Mouse (Mus musculus) embryonic facial prominence, embryonic 10.5 days (tissue): ENCODE measurements around the gene Slc22a26. TPM values are rescaled to one million over a fixed set of nuclear protein-coding genes. Genes with fewer than 3 reads are reported as not detected.
"Not testable (repeated sequence)": the region's sequence is repeated elsewhere in the genome, so short reads cannot be mapped to it uniquely, and the experiment has no call there.

Experiments used
- DNase-seq: peaks from one replicate; pipeline ENCODE4 v3.0.0-alpha.2; 2017; ENCODE audit warnings: low spot score
- H3K27ac ChIP-seq: fragments of 300-500 bp; sonication (generic); replicated peaks from 2 replicates; pipeline ENCODE4 v1.5.1; 2016; ENCODE audit warnings: mild to moderate bottlenecking
- H3K27me3 ChIP-seq: fragments of 300-500 bp; sonication (generic); replicated peaks from 2 replicates; pipeline ENCODE4 v1.6.1; 2016; ENCODE audit warnings: low read depth, mild to moderate bottlenecking; ENCODE audit not compliant: poor library complexity, severe bottlenecking
- H3K36me3 ChIP-seq: fragments of 300-500 bp; sonication (generic); replicated peaks from 2 replicates; pipeline ENCODE4 v1.6.1; 2016; ENCODE audit warnings: mild to moderate bottlenecking, moderate library complexity
- H3K4me1 ChIP-seq: fragments of 300-500 bp; sonication (generic); 2 replicates; pipeline ENCODE4 v1.6.1; 2016
- H3K4me3 ChIP-seq: fragments of 300-500 bp; sonication (generic); 2 replicates; pipeline ENCODE4 v1.5.1; 2016; ENCODE audit warnings: mild to moderate bottlenecking, moderate library complexity
- H3K9me3 ChIP-seq: fragments of 300-500 bp; sonication (generic); 2 replicates; pipeline ENCODE4 v1.6.1; 2016; ENCODE audit warnings: mild to moderate bottlenecking
- WGBS: fragments of 180-500 bp; shearing (Covaris S2); methylation state at CpG from one replicate; pipeline ENCODE4 v1.1.7; 2016; 5-methylcytosine and 5-hydroxymethylcytosine counted together
- polyA plus RNA-seq: library from polyadenylated mRNA; unstranded; fragments of >200 nt; fragmentation: Nextera tagmentation; extraction: Ambion mirVana; gene quantifications from 2 replicates; pipeline ENCODE4 v1.2.1, GENCODE M21; 2016

The Slc22a26 gene
- polyA plus RNA-seq = not detected in 2 replicates

DNA sequence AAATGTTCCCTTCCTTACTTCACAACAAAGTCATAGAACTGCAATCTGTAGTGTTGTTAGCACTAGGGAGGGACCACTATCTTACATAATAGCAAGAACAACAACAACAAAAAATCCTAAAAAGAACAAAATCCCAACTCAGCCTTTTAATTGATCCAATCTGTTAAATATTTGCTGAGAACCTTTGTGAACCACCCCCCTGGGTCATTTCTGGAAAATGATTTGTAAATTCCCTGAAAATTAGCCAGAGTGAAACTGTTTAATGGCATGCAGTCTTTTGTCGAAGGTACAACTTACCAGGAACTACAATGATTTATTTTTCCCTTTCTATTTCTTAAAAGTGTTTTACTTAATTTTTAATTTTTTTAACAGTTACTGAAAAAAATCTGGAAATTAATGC lies at the start of gene Slc22a26:
Gene Slc22a26, minus strand, starts transcription at position 97 of the 400 bp plus-strand sequence.
- Histone ChIP-seq H3K27ac (no peak within 1 kb of the TSS), H3K4me1 (no peaks in the 10 kb centered on the region), H3K9me3 (peaks cover 6% of the 10 kb centered on the region; the same call in 1 of the 2 replicates), H3K36me3 (no peaks in the 10 kb centered on the region), H3K27me3 (no peaks in the 10 kb centered on the region), H3K4me3 (no peak within 1 kb of the TSS)
- DNase-seq = no peak
- WGBS = 81% methylated on average over 1 of the region's 1 CpGs

DNA sequence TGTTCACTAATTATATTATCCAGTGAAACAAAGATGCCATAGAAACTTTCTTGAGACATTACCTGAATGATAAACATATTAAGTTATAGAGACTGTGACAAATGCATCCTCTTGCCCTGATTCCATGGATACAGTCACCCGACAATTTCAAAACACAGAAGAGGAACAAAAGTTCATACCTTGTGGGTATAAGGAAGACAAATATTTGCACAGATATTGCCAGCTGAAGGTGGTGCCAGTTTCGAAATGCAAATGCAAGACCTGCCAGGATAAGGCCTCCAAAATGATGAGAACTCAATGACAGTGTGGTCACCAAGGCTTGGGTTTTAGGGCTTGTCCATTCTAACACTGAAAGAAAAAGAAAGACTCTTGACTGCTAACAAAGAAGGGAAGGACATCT lies 27.4 kb upstream of the Slc22a26 start:
- Histone ChIP-seq H3K27ac (no peak overlapping the region), H3K27me3 (no peaks in the 10 kb centered on the region), H3K4me3 (no peak overlapping the region), H3K9me3 (peaks cover 38% of the 10 kb centered on the region; the same call in 1 of the 2 replicates), H3K36me3 (no peaks in the 10 kb centered on the region), H3K4me1 (no peaks in the 10 kb centered on the region)
- no peak for DNase-seq
- WGBS = 68% methylated on average over 2 of the region's 2 CpGs

DNA sequence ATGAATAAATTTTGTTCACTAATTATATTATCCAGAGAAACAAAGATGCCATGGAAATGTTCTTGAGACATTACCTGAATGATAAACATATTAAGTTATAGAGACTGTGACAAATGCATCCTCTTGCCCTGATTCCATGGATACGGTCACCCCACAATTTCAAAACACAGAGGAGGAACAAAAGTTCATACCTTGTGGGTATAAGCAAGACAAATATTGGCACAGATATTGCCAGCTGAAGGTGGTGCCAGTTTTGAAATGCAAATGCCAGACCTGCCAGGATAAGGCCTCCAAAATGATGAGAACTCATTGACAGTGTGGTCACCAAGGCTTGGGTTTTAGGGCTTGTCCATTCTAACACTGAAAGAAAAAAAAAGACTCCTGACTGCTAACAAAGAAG lies 11.9 kb downstream of the Slc22a26 start:
- H3K27me3 ChIP-seq = no peaks in the 10 kb centered on the region
- no peaks in the 10 kb centered on the region for H3K36me3 ChIP-seq
- DNase-seq = no peak
- no peak overlapping the region for H3K4me3 ChIP-seq
- H3K9me3 ChIP-seq = peaks cover 8% of the 10 kb centered on the region; the same call in 1 of the 2 replicates
- no peaks in the 10 kb centered on the region for H3K4me1 ChIP-seq
- 84% methylated on average over 1 of the region's 1 CpGs for WGBS
- H3K27ac ChIP-seq = no peak overlapping the region

DNA sequence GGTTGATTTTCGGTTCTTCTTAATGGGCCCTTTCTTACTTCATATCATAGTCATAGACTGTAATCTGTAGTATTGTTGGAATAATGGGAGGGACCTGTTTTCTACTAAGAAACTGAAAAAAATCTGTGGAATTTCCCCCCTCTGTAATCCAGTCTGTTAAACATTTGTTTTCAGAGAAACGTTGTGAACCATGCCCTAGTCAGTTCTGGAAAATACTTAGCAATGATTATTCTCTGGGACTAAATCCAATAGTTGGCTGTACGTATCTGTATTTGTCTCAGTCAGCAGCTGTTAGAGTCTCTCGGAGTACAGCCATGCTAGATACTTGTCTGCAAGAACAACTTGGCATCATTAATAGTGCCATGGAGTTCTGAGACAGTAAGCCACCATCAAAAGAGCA lies 27.2 kb downstream of the Slc22a26 start:
- Histone ChIP-seq H3K27me3 (no peaks in the 10 kb centered on the region), H3K36me3 (no peaks in the 10 kb centered on the region), H3K4me1 (no peaks in the 10 kb centered on the region), H3K27ac (no peak overlapping the region), H3K4me3 (no peak overlapping the region), H3K9me3 (peaks cover 13% of the 10 kb centered on the region; the same call in 1 of the 2 replicates)
- no peak for DNase-seq
- WGBS = 82% methylated on average over 4 of the region's 4 CpGs

DNA sequence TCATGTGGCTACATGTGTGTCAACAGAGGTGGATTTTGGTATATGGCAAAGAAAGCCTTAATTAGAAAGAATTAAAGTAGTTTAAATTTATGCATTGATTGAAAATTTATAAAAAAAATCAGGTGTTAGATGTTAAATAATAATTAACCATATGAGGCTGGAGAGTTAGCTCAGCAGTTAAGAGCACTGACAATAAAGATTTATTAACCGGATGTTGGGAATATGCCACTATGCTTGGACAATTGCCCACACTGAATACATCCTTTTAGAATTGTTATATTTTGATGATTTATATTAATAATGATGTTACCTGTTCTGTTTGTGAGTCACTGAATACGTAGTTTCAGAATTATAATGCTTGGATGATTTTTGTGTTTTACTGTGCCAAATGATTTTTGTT lies 36.3 kb downstream of the Slc22a26 start:
- Histone ChIP-seq H3K4me3 (no peak overlapping the region), H3K9me3 (no peaks in the 10 kb centered on the region), H3K27me3 (no peaks in the 10 kb centered on the region), H3K27ac (no peak overlapping the region), H3K36me3 (no peaks in the 10 kb centered on the region), H3K4me1 (no peaks in the 10 kb centered on the region)
- DNase-seq = no peak
- 86% methylated on average over 2 of the region's 2 CpGs for WGBS

DNA sequence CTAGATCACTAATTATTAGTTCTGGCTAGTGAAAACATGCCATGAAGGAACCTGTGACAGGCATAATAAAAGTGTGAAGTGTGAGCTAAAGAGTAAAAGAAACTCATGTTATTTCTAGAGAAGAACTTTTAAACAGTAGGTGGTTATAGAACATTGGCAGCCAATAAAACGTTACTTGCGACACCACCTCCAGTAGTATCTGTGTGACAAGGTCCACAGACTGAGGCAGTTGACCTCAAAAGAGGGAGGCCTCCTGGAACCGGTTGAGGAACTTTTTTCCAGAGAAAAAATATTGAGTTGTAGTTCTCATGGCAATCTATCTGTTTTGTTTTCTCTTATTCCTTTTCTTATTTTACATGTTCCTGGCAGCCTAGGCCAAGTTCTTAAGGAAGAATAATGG lies 36.9 kb downstream of the Slc22a26 start:
- H3K27me3 ChIP-seq = no peaks in the 10 kb centered on the region
- 86% methylated on average over 3 of the region's 3 CpGs for WGBS
- no peak overlapping the region for H3K27ac ChIP-seq
- no peak overlapping the region for H3K4me3 ChIP-seq
- no peaks in the 10 kb centered on the region for H3K4me1 ChIP-seq
- H3K9me3 ChIP-seq = no peaks in the 10 kb centered on the region
- no peaks in the 10 kb centered on the region for H3K36me3 ChIP-seq
- DNase-seq = no peak

DNA sequence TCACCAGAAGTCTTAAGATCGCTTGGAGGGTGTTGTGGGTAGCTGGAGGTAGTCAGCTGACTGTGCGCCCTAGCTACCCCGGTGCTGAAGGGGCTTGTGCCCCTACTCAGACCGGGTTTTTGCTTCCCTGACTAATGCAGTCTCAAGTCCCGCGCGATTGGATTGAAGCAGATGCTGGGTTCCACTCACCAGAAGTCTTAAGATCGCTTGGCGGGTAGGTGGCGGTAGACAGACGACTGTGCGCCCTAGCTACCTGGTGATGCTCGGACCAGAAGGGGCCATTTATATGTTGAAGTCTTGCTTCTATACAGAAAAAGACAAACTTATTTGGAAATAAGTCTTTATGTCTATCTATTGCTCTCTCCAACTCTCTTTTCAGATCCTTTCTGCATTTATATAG lies 49.1 kb downstream of the Slc22a26 start:
- H3K27ac ChIP-seq, H3K9me3 ChIP-seq, H3K4me3 ChIP-seq, H3K4me1 ChIP-seq, H3K36me3 ChIP-seq, H3K27me3 ChIP-seq, DNase-seq: not testable (repeated sequence)
- WGBS = 69% methylated on average over 13 of the region's 13 CpGs

Other genes with a start within 250 kb of the Slc22a26 start
- 6.5 and 7.3 TPM in 2 replicates for gene Pla2g16, start 245.2 kb downstream of the Slc22a26 start, polyA plus RNA-seq
- gene Lgals12, start 195.5 kb downstream of the Slc22a26 start, polyA plus RNA-seq = 0.08 and 0.24 TPM in 2 replicates
- not detected in 2 replicates for gene Hrasls5, start 190.1 kb downstream of the Slc22a26 start, polyA plus RNA-seq
- gene Slc22a19, start 91.4 kb downstream of the Slc22a26 start, polyA plus RNA-seq = not detected in 2 replicates
- gene Slc22a27, start 163.4 kb upstream of the Slc22a26 start, polyA plus RNA-seq = not detected in 2 replicates